Mouse (Mus musculus) ovary, postnatal 14 days (tissue): ENCODE data around the gene Rftn1.

ENCODE experiments used
- DNase-seq: peaks from one replicate; pipeline ENCODE4 v3.0.0; 2022; ENCODE audit warnings: low spot score

Gene Rftn1

GRCm38 (mm10) chr17:50093356-50093755 is 97.1 kb downstream of the Rftn1 start:
- no peak for DNase-seq

DNA sequence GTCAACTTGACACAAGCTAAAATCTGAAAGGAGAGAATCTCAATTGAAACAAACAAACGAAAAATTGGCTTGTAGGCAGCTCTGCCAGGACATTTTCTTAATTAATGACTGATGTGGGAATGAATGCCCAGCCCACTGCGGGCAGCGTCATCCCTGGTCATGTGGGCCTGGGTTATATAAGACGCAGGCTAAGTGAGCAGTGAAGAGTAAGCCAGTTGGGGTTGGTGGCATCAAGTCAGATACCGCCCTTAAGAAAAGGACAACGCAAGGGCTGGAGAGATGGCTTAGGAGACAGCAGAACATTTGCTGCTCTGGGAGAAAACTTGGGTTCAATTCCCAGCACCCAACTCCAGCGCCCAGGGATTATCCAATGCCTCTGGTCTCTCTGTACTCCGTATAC is 97.6 kb downstream of the Rftn1 start:
- DNase-seq: no peak

DNA sequence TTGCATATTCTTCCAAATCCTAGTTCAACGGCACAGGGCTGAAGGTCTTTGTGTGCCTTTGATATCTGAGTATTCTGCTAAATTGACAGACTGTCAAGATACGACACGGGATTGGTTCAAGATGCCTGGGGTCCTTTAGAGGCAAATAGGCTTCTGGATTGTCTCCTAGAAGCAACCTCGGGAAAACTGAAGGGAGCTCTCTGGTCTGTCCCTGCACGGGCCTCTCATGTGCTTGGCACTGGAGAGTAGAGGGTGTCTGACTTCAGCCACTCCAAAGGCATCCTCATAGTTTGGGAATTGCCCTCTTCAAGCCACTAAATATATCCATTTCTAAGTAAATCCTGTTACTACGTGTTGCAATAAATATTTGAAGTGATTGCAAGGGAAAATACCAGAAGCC is 98.6 kb downstream of the Rftn1 start:
- no peak for DNase-seq

GRCm38 (mm10) chr17:50089725-50090124 is 100.7 kb downstream of the Rftn1 start:
- no peak for DNase-seq

GRCm38 (mm10) chr17:50088054-50088453 is 102.4 kb downstream of the Rftn1 start:
- no peak for DNase-seq

- DNase-seq: no peak
These were observed 103.6 kb downstream of the Rftn1 start for GRCm38 (mm10) chr17:50086887-50087286.

GRCm38 (mm10) chr17:50084721-50085120 is 105.8 kb downstream of the Rftn1 start:
- DNase-seq: no peak

DNA sequence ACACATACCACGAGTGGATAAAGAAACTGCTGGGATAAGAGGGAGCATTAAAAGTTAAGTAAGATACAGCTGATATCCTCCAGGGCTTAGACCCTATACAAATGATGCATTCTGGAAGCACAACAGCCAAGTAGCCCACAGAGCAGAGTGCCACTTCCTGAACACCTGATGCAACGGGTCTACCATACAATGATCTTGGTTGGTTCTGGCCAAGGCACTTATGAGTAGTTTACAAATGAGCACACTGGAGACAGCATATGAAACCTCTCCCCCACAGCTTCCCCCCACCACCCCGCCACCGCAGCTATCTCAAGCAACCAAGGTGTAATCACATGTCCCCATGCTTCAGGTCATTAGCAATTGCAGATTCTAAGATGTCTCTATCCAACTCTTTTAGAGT is 106.5 kb downstream of the Rftn1 start:
- DNase-seq: no peak

GRCm38 (mm10) chr17:50082947-50083346 is 107.5 kb downstream of the Rftn1 start:
- no peak for DNase-seq

DNA sequence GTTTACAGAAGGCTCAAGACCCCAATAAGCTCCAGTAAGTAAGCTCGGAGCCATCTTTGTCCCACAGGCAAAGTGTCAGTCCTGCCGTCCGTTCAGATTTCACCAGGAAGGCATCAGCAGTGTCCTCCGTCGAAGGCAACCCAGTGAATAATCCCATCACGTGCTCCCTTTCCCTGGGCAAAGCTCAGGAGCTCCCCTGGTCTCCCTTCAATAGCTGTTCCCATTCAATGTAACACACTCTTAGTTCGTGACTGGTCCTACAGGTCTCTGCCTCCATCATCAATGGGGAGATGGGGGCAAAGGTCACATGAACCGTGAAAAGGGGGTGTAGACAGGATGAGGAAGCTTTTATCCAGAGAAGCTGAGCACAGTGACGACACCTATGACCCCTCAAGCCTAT is 108.8 kb downstream of the Rftn1 start:
- DNase-seq: no peak

GRCm38 (mm10) chr17:50080991-50081390 is 109.5 kb downstream of the Rftn1 start:
- no peak for DNase-seq

GRCm38 (mm10) chr17:50078749-50079148 is 111.7 kb downstream of the Rftn1 start:
- no peak for DNase-seq

DNA sequence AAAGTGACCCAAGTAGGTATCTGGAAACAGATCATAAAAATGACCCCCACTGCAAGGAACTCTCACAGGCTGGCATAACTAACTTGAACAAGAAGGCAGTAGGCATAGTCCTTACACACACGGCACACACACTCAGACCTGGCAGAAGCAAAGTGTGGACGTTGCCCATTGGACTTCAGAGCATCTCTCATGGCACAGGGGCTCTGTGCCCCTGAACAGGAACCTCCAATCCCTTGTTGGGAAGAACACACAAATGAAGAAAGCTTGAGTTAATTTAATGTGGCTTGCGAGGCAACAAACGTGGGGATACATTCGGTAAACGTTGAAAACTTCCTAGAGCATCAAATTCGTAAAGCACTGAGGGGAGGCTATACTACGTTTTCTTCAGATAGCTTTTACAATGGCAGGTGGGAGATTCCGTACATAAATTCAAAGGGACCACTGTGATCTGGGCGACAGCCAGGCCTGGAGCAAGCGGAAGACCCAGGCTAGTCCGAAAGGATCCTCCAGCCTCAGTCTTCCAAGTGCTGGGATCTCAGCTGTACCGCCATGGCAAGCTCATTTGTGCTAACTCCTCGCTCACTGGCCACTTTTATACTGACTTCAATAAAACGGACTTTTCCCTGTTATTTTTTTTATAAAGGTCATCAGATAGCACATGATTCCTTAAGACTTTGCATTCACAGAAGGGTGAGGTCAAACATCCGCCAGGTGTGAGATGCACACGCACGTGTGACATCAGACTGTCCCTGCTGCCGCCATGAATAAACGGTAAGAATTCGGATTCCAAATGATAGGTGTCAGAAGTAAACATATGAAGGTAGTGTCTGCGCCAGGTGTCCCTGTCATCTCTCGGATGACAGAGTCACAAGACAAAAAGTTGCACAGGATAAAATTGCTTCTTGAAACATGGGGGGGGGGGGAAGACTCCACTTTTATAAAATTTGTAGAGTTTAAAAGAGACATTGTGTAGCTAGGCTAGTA is 117.2 kb downstream of the Rftn1 start:
- no peak for DNase-seq

DNA sequence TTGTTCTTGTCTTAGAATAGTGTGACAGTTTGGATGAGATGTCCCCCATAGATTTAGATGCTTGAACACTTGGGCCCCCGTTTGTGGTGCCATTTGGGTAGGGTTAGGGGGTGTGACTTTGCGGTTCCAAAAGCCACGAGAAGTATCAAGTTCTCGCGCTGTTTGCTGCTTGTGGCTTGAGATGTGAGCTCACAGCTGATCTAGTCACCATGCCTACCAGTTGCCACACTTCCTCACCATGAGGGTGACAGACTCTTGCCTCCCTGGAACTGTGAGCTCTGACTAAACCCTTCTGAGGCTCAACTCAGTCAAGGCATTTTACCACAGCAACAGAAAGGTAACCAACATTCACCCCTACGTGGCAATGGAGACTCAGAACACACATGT is 118.9 kb downstream of the Rftn1 start:
- DNase-seq: no peak

GRCm38 (mm10) chr17:50070822-50071601 is 119.5 kb downstream of the Rftn1 start:
- no peak for DNase-seq

GRCm38 (mm10) chr17:50069897-50070636 is 120.4 kb downstream of the Rftn1 start:
- DNase-seq: no peak

- DNase-seq: no peak
These were observed 121.3 kb downstream of the Rftn1 start for GRCm38 (mm10) chr17:50069205-50069604.

GRCm38 (mm10) chr17:50068681-50069138 is 121.8 kb downstream of the Rftn1 start:
- DNase-seq: no peak

- no peak for DNase-seq
These were observed 122.4 kb downstream of the Rftn1 start for GRCm38 (mm10) chr17:50067774-50068680.

DNA sequence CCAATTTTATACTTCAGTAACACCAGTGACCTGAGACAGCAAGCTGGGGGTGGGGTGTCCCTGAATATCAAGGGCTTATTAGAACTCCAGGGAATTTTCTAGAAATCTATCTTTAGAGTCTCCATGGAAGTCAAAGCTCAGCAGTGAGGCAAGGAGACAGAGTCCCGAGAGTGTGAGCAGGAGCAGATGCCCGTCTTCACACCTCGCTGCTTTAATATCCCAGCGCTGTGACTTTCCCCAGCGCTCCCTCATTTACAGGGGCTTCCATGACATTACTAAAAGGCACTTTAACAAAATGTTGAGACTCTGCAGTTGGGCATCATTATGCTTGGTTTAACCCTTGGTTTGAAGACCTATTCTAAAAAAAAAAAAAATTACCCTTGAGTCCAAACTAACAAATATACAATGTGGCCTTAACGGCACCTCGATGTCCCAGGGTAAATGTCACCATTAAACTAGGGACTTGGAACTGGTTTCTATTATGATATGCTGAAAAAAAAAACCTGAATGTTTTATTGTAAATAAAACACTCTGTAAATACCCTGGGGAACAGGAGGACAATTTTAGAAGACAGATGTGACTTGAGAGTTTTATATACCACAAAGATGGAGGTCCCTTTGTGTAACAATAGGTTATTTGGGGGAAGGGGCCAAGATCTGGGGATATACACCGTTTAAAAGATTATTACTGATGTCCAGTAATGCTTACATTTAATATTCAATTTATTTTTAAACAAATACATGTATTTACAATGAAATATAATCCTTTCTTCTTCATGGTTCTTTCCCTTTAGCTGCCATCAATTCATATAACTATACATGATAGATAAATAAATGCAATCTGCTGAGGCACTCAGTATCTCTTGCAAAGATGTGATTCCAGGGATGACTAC is 123.4 kb downstream of the Rftn1 start:
- DNase-seq: no peak
